Mouse (Mus musculus) naive thymus-derived CD4-positive, alpha-beta T cell, adult 2 months (primary cell): ENCODE measurements at regions not wholly inside any gene's neighbourhood (a gene's known extent, or its start where the extent isn't known, plus 50 kb on each side); places are given as distances from the start of the nearest gene placed in this dataset.
"Not testable (repeated sequence)": the region's sequence is repeated elsewhere in the genome, so short reads cannot be mapped to it uniquely, and the experiment has no call there.

Source experiments
- DNase-seq: peaks from one replicate; pipeline ENCODE4 v3.0.0-alpha.2; 2011; ENCODE audit warnings: low read depth

- peak; percentile 65 for DNase-seq
Observed at GRCm38 (mm10) chr5:148820476-148820875, 108.6 kb downstream of the Katnal1 start.

GRCm38 (mm10) chr5:148819423-148819822 lies 109.7 kb downstream of the Katnal1 start:
- DNase-seq: peak; percentile 76

DNA sequence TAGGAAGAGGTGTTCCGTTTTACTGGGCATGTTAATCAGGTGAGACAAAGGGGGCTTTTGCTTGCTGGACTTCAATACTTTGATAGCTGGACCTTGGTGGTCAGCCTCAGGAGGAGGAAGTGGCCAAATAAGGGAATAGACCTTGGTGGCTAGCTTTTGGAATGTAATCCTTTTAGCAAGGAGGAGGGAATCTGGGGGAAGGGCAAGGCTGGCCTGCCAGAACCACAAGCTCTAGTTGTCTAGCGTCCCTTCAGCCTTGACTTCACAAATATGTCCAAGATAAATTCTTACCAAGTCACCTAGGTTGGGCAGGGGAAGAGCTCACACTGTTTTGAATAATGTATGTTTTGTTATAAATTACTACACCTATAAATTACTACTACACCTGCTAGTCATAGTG lies 110.4 kb downstream of the Katnal1 start:
- DNase-seq: no peak

DNA sequence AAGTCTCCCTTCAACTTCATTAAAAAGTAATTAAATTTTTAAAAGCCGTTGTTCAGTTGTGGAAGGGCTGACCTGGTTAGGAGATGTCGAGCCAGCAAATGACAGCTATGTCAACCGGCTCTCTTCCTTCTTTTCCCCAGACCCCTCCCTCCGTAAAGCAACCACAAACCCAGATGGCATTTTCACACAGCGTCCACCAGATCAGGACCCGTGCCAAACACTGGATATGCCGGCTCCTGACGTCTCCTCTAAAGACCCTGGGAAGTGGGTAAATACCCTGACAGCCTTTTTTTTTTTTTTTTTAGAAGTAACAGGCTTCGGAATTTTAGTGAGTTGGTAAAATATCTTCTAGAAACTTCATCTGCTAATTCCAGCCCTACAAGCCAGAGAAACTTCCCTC lies 116.3 kb downstream of the Katnal1 start:
- DNase-seq: no peak

- peak; percentile 90 for DNase-seq
Observed at GRCm38 (mm10) chr5:148812016-148812415, 117.1 kb downstream of the Katnal1 start.

- DNase-seq: no peak
Observed at GRCm38 (mm10) chr5:148809485-148809884, 119.6 kb downstream of the Katnal1 start.

DNA sequence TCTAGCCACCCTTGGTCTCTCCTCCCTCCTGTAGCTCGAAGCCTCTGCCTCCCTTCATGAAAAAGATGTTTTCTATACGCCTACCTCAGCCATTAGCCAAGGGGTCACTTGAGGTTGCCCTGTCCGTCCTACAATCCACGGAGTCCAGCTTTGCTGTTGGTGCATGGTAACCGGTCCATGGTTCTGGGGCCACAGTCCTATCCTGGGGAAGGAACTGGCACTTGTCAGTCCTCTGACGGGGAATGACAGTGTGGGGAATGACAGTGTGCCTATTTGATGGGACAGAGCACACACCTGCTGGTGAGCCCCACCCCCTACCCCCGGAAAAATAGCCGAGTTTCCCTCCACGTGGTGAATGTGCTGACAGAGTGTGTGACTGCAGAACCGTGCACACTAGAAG lies 120.1 kb downstream of the Katnal1 start:
- DNase-seq: no peak

GRCm38 (mm10) chr5:148808426-148808825 lies 120.7 kb downstream of the Katnal1 start:
- DNase-seq: peak; percentile 69

GRCm38 (mm10) chr5:148807612-148808011 lies 121.5 kb downstream of the Katnal1 start:
- DNase-seq: no peak

DNA sequence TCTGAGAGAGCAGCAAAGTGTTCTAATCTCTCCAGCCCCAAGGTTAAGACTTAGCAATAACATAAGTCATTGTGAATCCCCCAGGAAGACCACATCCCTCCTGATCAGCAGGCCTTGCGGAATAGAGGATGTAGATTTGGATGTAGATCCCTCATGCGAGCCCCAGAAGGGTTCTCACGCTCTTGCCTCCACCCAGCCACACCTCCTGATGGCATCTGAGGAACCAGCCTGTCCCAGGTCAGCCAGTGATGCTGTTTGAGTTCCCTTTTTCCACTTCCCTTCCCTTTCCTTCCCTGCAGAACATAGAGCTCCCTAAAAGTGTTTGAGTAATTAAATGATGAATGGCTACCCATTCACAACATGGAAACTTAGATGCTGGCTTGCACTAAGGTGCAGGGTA lies 124.1 kb downstream of the Katnal1 start:
- no peak for DNase-seq

GRCm38 (mm10) chr5:148803772-148804171 lies 125.3 kb downstream of the Katnal1 start:
- peak; percentile 26 for DNase-seq

- no peak for DNase-seq
Observed at GRCm38 (mm10) chr5:148802720-148803119, 126.4 kb downstream of the Katnal1 start.

DNA sequence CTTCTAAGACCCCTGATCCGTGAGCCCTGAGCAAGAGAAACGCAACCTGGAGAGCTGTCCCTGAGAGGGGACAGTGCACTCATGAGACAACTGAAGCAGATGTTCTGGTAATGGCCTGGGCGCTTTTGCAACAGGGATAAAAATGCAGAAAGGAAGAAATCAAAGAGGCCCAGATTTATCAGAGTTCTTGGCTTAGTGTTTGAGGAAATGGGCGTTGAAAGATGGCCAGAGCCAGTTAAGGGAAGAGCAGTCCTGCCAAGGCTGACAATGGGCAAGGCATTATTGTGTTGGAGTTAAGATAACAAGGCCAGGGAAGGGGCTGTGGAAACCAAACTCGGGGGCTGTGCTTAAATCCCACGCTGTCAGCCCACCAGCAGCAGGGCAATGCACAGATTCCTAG lies 130.6 kb downstream of the Katnal1 start:
- no peak for DNase-seq

GRCm38 (mm10) chr5:148796072-148796471 lies 133.0 kb downstream of the Katnal1 start:
- no peak for DNase-seq

- peak; percentile 75 for DNase-seq
Observed at GRCm38 (mm10) chr5:148794465-148794864, 134.7 kb downstream of the Katnal1 start.

DNA sequence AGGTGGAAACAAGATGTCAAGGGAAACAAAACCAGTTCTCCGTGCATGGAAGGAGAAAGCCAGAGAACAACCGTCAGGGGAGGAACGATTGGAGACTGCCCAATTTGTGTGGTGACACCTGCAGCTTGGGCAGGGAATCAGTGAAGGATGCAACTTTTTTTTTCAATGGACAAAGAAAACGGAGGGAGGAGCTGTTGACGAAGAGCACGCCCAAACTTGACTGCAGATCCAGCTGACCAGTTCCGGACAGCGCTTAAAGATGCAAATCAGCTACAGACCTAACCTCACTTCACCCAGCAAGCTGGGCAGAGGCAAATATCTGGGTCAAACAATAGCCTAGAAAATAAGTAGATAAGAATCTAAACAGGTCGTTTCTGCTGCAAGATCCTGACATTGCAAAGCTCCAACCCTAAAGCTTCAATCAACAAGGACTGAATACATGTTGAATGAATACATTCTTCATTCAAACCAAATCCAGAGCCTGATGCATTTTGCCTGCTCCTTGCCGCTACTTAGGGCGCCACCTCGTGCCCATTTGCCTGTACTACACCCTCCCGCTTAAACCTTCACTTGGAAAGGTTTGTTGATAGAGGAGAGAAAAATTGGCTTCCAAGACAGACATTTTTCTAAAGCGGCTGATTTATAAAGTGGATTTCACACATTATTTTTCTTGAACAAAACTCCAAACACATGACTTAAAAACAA lies 136.2 kb downstream of the Katnal1 start:
- DNase-seq: peak; percentile 89

DNA sequence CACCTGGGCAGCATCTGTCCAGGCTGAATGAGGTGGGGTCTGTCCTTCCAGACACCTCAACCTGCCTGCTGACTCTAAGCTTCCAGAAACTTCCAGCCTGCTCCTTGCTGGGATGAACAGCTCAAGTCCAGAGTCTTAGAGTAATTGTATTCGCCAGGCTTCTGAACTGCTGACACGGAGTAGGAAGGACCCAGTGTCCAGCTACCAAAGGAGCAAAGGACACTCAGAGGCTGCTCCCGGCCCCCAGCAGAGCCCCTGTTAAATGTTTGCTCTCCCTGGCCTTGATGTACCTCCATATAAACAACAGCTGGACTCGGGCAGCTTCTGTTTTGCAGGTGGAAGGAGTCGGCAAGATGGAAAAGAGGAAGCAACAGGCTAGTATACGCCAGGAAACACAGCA lies 137.5 kb downstream of the Katnal1 start:
- DNase-seq: no peak

DNA sequence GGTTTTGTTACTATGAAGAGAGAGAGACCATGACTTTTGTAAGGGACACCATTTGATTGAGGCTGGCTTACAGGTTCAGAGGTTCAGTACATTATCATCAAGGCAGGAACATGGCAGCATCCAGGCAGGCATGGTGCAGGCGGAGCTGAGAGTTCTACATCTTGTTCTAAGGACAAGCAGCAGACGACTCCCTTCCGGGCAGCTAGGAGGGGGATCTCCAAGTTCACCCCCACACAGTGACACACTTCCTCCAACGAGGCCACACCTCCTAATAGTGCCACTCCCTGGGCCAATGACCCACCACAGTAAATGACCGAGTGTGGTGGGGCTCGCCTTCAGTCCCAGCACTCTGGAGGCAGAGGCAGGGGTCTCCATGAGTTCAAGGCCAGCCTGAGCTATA lies 138.8 kb downstream of the Katnal1 start:
- DNase-seq: not testable (repeated sequence)

DNA sequence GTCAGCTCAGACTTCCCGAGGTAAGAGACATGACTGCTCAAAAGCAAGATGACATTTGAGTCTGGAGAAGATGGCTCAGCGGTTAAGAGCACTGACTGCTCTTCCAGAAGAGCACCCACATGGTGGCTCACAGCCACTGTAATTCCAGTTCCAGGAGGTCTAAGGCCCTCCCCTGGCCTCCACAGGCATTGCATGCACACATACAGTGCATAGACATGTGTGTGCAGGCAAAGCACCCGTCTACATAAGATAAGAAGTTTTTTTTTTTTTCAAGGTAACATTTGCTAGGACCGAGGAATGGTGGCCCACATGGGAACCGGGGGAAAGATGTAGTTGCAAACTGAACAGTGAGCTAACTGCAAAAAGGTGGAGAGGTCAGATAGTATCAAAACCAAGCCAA lies 139.3 kb downstream of the Katnal1 start:
- no peak for DNase-seq

DNA sequence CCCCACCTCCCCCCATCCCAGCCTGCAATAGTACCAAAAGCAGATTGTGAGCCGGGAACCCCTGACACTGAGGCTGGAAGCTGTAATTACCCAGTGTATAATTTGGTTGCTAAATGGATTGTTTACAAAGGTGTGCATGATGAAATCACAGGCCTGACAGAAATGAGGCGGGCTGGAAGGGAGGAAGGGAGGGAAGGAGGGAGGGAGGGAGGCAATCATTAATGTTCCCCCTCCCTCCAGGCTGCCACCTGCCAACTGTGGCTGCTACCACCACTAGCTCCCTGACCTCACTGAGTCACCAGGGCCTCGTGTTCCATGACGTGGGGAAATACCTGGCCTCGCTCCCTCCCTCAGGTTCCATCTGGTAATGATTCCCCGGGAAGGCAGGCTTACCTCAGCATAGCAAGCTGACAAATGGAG lies 140.0 kb downstream of the Katnal1 start:
- no peak for DNase-seq

- DNase-seq: no peak
Observed at GRCm38 (mm10) chr5:148788690-148789089, 140.4 kb downstream of the Katnal1 start.

GRCm38 (mm10) chr5:148787270-148787669 lies 141.8 kb downstream of the Katnal1 start:
- no peak for DNase-seq

GRCm38 (mm10) chr5:148781076-148781475 lies 148.0 kb downstream of the Katnal1 start:
- not testable (repeated sequence) for DNase-seq
